Mouse (Mus musculus): Measurements from ENCODE around the gene Gm45808. TPM values are rescaled to one million over a fixed set of nuclear protein-coding genes. Genes with fewer than 3 reads are reported as not detected.

Gm45808 gene
- polyA plus RNA-seq, 1 experiment from 2014 or later: not detected

- no peak for ATAC-seq
- Histone ChIP-seq H3K4me3 (ENCODE audit: low read length) (no peak overlapping the region), H3K9me3 (ENCODE audit: control insufficient read depth, low read length) (no peaks in the 10 kb centered on the region), H3K4me1 (ENCODE audit: control insufficient read depth, insufficient read depth, low read length) (no peaks in the 10 kb centered on the region), H3K9ac (ENCODE audit: low read depth, low read length) (no peak overlapping the region), H3K27ac (ENCODE audit: low read length) (no peak overlapping the region), H3K27me3 (replicated peaks; ENCODE audit: control insufficient read depth, insufficient read depth, low read length) (no peaks in the 10 kb centered on the region), H3K36me3 (ENCODE audit: control insufficient read depth, insufficient read depth, low read length) (peaks cover 7% of the 10 kb centered on the region; the same call in 1 of the 2 replicates), H3K4me2 (ENCODE audit: low read depth, low read length) (no peak overlapping the region)
Observed at GRCm38 (mm10) chr7:45446589-45446988, 40.0 kb downstream of the Gm45808 start.

DNA sequence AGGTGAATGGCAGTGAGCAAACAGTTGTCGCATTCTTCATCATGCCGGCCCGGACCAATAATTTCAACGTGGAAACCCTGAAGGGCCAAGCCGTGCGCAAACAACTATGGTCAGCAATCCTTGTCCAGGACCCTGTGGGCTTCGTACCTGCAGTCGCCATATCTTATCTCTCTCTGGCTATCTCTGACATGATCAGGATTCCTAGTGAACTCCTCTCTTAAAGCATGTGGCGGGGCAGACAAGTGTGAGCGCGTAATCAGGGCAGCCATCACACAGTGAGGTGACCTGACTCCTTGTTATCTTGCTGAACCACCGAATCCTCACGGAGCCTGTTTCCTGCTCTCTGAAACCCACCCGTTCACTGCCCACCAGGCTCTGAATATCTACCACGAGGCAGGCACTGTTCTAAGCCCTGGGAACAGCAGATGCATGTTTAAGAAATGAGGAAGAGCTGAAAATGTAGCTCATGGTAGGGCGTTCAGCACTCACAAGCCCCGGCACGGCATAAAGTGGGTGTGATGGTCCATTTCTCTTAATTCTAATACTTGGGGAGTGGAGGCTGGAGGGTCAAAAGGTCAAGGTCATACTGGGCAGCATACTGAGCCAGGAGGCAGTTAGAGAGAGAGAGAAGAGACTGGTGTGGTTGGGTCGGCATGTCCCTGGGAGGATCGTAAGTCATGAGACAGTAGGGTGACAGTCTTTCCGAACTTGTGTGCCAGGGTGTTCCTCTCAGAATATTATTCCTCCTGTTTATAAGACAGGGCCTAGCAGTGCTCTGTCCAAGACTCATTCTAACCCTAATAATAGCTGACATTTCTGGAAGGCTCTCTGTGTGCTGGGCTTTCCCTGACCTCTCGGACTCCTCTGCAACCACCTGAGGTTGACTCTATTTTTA, 42.8 kb downstream of the Gm45808 start:
- no peaks in the 10 kb centered on the region for H3K4me1 ChIP-seq (ENCODE audit: control insufficient read depth, insufficient read depth, low read length)
- H3K36me3 ChIP-seq (ENCODE audit: control insufficient read depth, insufficient read depth, low read length): peaks cover 7% of the 10 kb centered on the region; the same call in 1 of the 2 replicates
- H3K4me2 ChIP-seq (ENCODE audit: low read depth, low read length): no peak overlapping the region
- no peak overlapping the region for H3K9ac ChIP-seq (ENCODE audit: low read depth, low read length)
- H3K27ac ChIP-seq (ENCODE audit: low read length): no peak overlapping the region
- 78% methylated on average over 22 of the region's 22 CpGs for WGBS
- H3K27me3 ChIP-seq (replicated peaks; ENCODE audit: control insufficient read depth, insufficient read depth, low read length): no peaks in the 10 kb centered on the region
- H3K4me3 ChIP-seq (ENCODE audit: low read length): no peak overlapping the region
- no peak for ATAC-seq
- no peaks in the 10 kb centered on the region for H3K9me3 ChIP-seq (ENCODE audit: control insufficient read depth, low read length)

GRCm38 (mm10) chr7:45437521-45438276, 48.9 kb downstream of the Gm45808 start, which contains the start of gene Ruvbl2:
Ruvbl2 (minus strand) TSS chr7:45438096.
- Histone ChIP-seq H3K4me3 (ENCODE audit: low read length) (no peak within 1 kb of the TSS), H3K9ac (ENCODE audit: low read depth, low read length) (peak within 1 kb of the TSS; percentile 18; the same call in 1 of the 2 replicates)

GRCm38 (mm10) chr7:45437046-45437445, 49.6 kb downstream of the Gm45808 start:
- ATAC-seq: no peak
- no peak overlapping the region for H3K4me2 ChIP-seq (ENCODE audit: low read depth, low read length)
- peaks cover 35% of the 10 kb centered on the region for H3K4me1 ChIP-seq (ENCODE audit: control insufficient read depth, insufficient read depth, low read length)
- 0 out of 2 replicates have a peak overlapping the region, but pooled peaks have one; percentile 91 for H3K9ac ChIP-seq (ENCODE audit: low read depth, low read length)
- WGBS: 50% methylated on average over 6 of the region's 6 CpGs
- no peaks in the 10 kb centered on the region for H3K27me3 ChIP-seq (replicated peaks; ENCODE audit: control insufficient read depth, insufficient read depth, low read length)
- H3K27ac ChIP-seq (ENCODE audit: low read length): no peak overlapping the region
- no peaks in the 10 kb centered on the region for H3K9me3 ChIP-seq (ENCODE audit: control insufficient read depth, low read length)
- H3K36me3 ChIP-seq (ENCODE audit: control insufficient read depth, insufficient read depth, low read length): no peaks in the 10 kb centered on the region; the same call in 1 of the 2 replicates
- H3K4me3 ChIP-seq (ENCODE audit: low read length): no peak overlapping the region

More at GRCm38 (mm10) chr7:45437521-45438276, 48.9 kb downstream of the Gm45808 start, which contains the start of gene Ruvbl2:
- Histone ChIP-seq H3K4me1 (ENCODE audit: control insufficient read depth, insufficient read depth, low read length) (peaks cover 33% of the 10 kb centered on the region), H3K4me2 (ENCODE audit: low read depth, low read length) (peak within 1 kb of the TSS; percentile 34), H3K9me3 (ENCODE audit: control insufficient read depth, low read length) (no peaks in the 10 kb centered on the region), H3K36me3 (ENCODE audit: control insufficient read depth, insufficient read depth, low read length) (no peaks in the 10 kb centered on the region; the same call in 1 of the 2 replicates), H3K27ac (ENCODE audit: low read length) (no peak within 1 kb of the TSS), H3K27me3 (replicated peaks; ENCODE audit: control insufficient read depth, insufficient read depth, low read length) (no peaks in the 10 kb centered on the region)
- WGBS: 26% methylated on average over 19 of the region's 19 CpGs
- no peak for ATAC-seq

GRCm38 (mm10) chr7:45436444-45436843, 50.2 kb downstream of the Gm45808 start:
- H3K4me2 ChIP-seq (ENCODE audit: low read depth, low read length): peak overlapping the region; percentile 72
- 90% methylated on average over 5 of the region's 5 CpGs for WGBS
- no peaks in the 10 kb centered on the region for H3K27me3 ChIP-seq (replicated peaks; ENCODE audit: control insufficient read depth, insufficient read depth, low read length)
- no peaks in the 10 kb centered on the region; the same call in 1 of the 2 replicates for H3K36me3 ChIP-seq (ENCODE audit: control insufficient read depth, insufficient read depth, low read length)
- H3K27ac ChIP-seq (ENCODE audit: low read length): no peak overlapping the region
- H3K9me3 ChIP-seq (ENCODE audit: control insufficient read depth, low read length): no peaks in the 10 kb centered on the region
- peak overlapping the region; percentile 91; the same call in 1 of the 2 replicates for H3K9ac ChIP-seq (ENCODE audit: low read depth, low read length)
- H3K4me1 ChIP-seq (ENCODE audit: control insufficient read depth, insufficient read depth, low read length): peaks cover 35% of the 10 kb centered on the region
- no peak for ATAC-seq
- H3K4me3 ChIP-seq (ENCODE audit: low read length): no peak overlapping the region

DNA sequence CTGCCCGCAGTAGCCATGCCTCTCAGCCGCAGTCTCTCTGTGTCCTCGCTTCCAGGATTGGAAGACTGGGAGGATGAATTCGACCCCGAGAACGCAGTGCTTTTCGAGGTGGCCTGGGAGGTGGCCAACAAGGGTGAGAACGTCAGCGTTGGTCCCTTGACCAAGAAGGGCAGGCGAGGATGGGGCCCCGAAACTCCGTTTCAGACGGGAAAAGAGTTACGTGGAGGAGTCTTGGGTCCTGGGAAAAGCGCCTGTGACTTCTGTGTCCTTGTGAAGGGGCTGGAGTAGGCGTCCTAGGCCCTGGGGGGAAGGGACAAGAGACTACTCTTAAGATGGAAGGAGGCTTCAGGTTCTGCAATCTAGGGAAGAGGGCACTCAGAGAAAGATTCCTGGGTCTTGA, 51.6 kb downstream of the Gm45808 start:
- H3K9ac ChIP-seq (ENCODE audit: low read depth, low read length): peak overlapping the region; percentile 91
- peak overlapping the region; percentile 72 for H3K4me2 ChIP-seq (ENCODE audit: low read depth, low read length)
- no peaks in the 10 kb centered on the region for H3K27me3 ChIP-seq (replicated peaks; ENCODE audit: control insufficient read depth, insufficient read depth, low read length)
- H3K4me3 ChIP-seq (ENCODE audit: low read length): peak overlapping the region; percentile 71
- no peaks in the 10 kb centered on the region for H3K9me3 ChIP-seq (ENCODE audit: control insufficient read depth, low read length)
- H3K27ac ChIP-seq (ENCODE audit: low read length): peak overlapping the region; percentile 78
- H3K36me3 ChIP-seq (ENCODE audit: control insufficient read depth, insufficient read depth, low read length): peaks cover 3% of the 10 kb centered on the region; the same call in 1 of the 2 replicates
- peaks cover 35% of the 10 kb centered on the region for H3K4me1 ChIP-seq (ENCODE audit: control insufficient read depth, insufficient read depth, low read length)
- peak; percentile 4; the same call in 1 of the 2 replicates for ATAC-seq
- 2% methylated on average over 16 of the region's 16 CpGs for WGBS

GRCm38 (mm10) chr7:45434203-45435015, 52.2 kb downstream of the Gm45808 start, which contains the start of gene Gys1:
Gys1 (plus strand) TSS chr7:45434844.
- peaks cover 3% of the 10 kb centered on the region; the same call in 1 of the 2 replicates for H3K36me3 ChIP-seq (ENCODE audit: control insufficient read depth, insufficient read depth, low read length)
- 0% methylated on average over 42 of the region's 45 CpGs for WGBS

GRCm38 (mm10) chr7:45433835-45434202, 52.8 kb downstream of the Gm45808 start:
- no peak for ATAC-seq
- Histone ChIP-seq H3K4me3 (ENCODE audit: low read length) (peak overlapping the region; percentile 71), H3K4me2 (ENCODE audit: low read depth, low read length) (peak overlapping the region; percentile 84), H3K4me1 (ENCODE audit: control insufficient read depth, insufficient read depth, low read length) (peaks cover 35% of the 10 kb centered on the region), H3K27ac (ENCODE audit: low read length) (peak overlapping the region; percentile 86), H3K9me3 (ENCODE audit: control insufficient read depth, low read length) (no peaks in the 10 kb centered on the region), H3K9ac (ENCODE audit: low read depth, low read length) (peak overlapping the region; percentile 79), H3K27me3 (replicated peaks; ENCODE audit: control insufficient read depth, insufficient read depth, low read length) (no peaks in the 10 kb centered on the region), H3K36me3 (ENCODE audit: control insufficient read depth, insufficient read depth, low read length) (peaks cover 4% of the 10 kb centered on the region; the same call in 1 of the 2 replicates)
- WGBS: 1% methylated on average over 7 of the region's 7 CpGs

More at GRCm38 (mm10) chr7:45434203-45435015, 52.2 kb downstream of the Gm45808 start, which contains the start of gene Gys1:
- ATAC-seq: peak; percentile 97
- peak within 1 kb of the TSS; percentile 86 for H3K27ac ChIP-seq (ENCODE audit: low read length)
- peak within 1 kb of the TSS; percentile 71 for H3K4me3 ChIP-seq (ENCODE audit: low read length)
- H3K9me3 ChIP-seq (ENCODE audit: control insufficient read depth, low read length): no peaks in the 10 kb centered on the region
- peak within 1 kb of the TSS; percentile 91 for H3K9ac ChIP-seq (ENCODE audit: low read depth, low read length)
- H3K27me3 ChIP-seq (replicated peaks; ENCODE audit: control insufficient read depth, insufficient read depth, low read length): no peaks in the 10 kb centered on the region
- H3K4me2 ChIP-seq (ENCODE audit: low read depth, low read length): peak within 1 kb of the TSS; percentile 84
- H3K4me1 ChIP-seq (ENCODE audit: control insufficient read depth, insufficient read depth, low read length): peaks cover 35% of the 10 kb centered on the region

Measured in intestine, embryonic 16.5 days (tissue).